Mouse (Mus musculus) midbrain, postnatal 0 days (tissue): ENCODE measurements around the gene Tdrd12. TPM values are rescaled to one million over a fixed set of nuclear protein-coding genes. Genes with fewer than 3 reads are reported as not detected.

ENCODE experiments used
- ATAC-seq: fragments of 200-750 bp; cut with Nextera tagmentation; 2 replicates; pipeline ENCODE4 v1.8.0; 2017; ENCODE audit warnings: moderate number of reproducible peaks, mild to moderate bottlenecking, moderate TSS enrichment, moderate library complexity; ENCODE audit not compliant: low FRiP score
- DNase-seq: peaks from one replicate; pipeline ENCODE4 v3.0.0-alpha.2; 2015; ENCODE audit warnings: low spot score
- H3K27ac ChIP-seq: fragments of 300-500 bp; sonication (generic); 2 replicates; pipeline ENCODE4 v1.5.1; 2014; ENCODE audit warnings: low read depth, mild to moderate bottlenecking, low read length, mixed read lengths
- H3K27me3 ChIP-seq: fragments of 300-500 bp; sonication (generic); 2 replicates; pipeline ENCODE4 v1.6.1; 2014; ENCODE audit warnings: low read length, control low read depth, mixed read lengths; ENCODE audit not compliant: insufficient read depth
- H3K36me3 ChIP-seq: fragments of 300-500 bp; sonication (generic); 2 replicates; pipeline ENCODE4 v1.6.1; 2014; ENCODE audit warnings: low read length, control low read depth, mixed read lengths; ENCODE audit not compliant: insufficient read depth
- H3K4me1 ChIP-seq: fragments of 300-500 bp; sonication (generic); 2 replicates; pipeline ENCODE4 v1.6.1; 2014; ENCODE audit warnings: mild to moderate bottlenecking, control low read depth, antibody characterized with exemption, low read length, mixed read lengths; ENCODE audit not compliant: insufficient read depth
- H3K4me2 ChIP-seq: fragments of 300-500 bp; sonication (generic); 2 replicates; pipeline ENCODE4 v1.6.1; 2014; ENCODE audit warnings: low read depth, mild to moderate bottlenecking, low read length, mixed read lengths; ENCODE audit not compliant: poor library complexity, severe bottlenecking
- H3K4me3 ChIP-seq: fragments of 300-500 bp; sonication (generic); 2 replicates; pipeline ENCODE4 v1.5.1; 2014; ENCODE audit warnings: low read depth, mild to moderate bottlenecking, low read length, moderate library complexity
- H3K9ac ChIP-seq: fragments of 300-500 bp; sonication (generic); replicated peaks from 2 replicates; pipeline ENCODE4 v1.6.1; 2014; ENCODE audit warnings: mild to moderate bottlenecking, low read length, moderate library complexity, mixed read lengths; ENCODE audit not compliant: poor library complexity, severe bottlenecking
- H3K9me3 ChIP-seq: fragments of 300-500 bp; sonication (generic); 2 replicates; pipeline ENCODE4 v1.6.1; 2016; ENCODE audit warnings: low read length, control low read depth
- CTCF ChIP-seq: IDR thresholded peaks from 2 replicates; pipeline ENCODE4 v1.5.1; 2016; ENCODE audit warnings: antibody characterized with exemption, mild to moderate bottlenecking
- WGBS: fragments of 180-500 bp; shearing (Covaris S2); extraction: QIAGEN DNeasy Blood & Tissue Kit; methylation state at CpG from one replicate; pipeline ENCODE4 v1.1.7; 2014; 5-methylcytosine and 5-hydroxymethylcytosine counted together
- polyA plus RNA-seq: library from polyadenylated mRNA; unstranded; fragments of >200 nt; fragmentation: Nextera tagmentation; extraction: Ambion mirVana; gene quantifications from 2 replicates; pipeline ENCODE4 v1.2.1, GENCODE M21; 2015
- total RNA-seq: library from RNA; depleted of rRNA; stranded (reverse); fragments of >200 nt; gene quantifications from 2 replicates; pipeline ENCODE4 v1.2.3, GENCODE M21; 2014; rRNA removed

The Tdrd12 gene
- total and polyA plus RNA-seq, 2 experiments from 2014 or later, result 0.38 to 0.58 TPM

DNA sequence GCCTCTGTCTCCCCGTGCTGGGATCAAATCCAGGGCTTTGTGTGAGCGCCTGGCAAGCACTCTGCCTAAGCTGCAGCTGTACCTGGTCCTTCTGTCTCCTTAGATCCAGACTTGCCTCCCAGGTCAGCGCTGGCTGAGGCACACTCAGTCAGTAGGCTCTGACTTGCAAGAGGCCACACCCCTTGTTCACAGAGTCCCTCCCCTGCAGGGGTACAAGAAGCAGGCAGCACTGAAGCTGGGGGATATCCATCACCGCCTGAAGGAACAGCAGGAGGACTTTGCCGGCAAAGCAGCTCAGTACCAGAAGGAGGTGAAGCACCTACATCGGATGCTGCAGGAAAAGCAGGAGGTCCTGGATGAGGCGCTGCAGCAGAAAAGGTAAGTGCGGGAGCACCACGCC is 102.3 kb downstream of the Tdrd12 start:
- no peak for TF ChIP-seq CTCF
- Histone ChIP-seq H3K36me3 (peaks cover 49% of the 10 kb centered on the region), H3K4me2 (no peak overlapping the region), H3K9me3 (no peaks in the 10 kb centered on the region), H3K9ac (no peak overlapping the region), H3K27ac (no peak overlapping the region), H3K4me1 (no peaks in the 10 kb centered on the region), H3K27me3 (no peaks in the 10 kb centered on the region), H3K4me3 (no peak overlapping the region)
- DNase-seq (no peak), ATAC-seq (no peak)
- WGBS, result 82% methylated on average over 9 of the region's 9 CpGs

DNA sequence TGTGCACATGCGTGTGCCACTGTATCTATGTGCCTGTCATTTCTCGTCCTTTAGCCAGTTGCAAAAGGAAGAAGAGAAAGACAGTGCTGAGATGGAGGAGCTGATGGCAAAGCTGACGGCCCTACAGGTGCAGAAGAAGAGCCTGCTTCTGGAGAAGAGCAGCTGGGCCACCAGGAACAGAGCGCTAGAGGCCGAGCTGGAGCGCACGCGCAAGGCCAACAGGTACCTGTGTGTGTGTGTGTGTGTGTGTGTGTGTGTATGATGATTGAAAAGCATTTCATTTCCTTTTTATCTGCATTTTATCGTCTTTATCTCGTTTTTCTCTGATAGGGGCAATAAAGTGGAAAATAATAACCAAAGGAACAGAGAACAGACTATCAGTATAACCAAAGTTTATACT is 109.4 kb downstream of the Tdrd12 start:
- 94% methylated on average over 10 of the region's 10 CpGs for WGBS

DNA sequence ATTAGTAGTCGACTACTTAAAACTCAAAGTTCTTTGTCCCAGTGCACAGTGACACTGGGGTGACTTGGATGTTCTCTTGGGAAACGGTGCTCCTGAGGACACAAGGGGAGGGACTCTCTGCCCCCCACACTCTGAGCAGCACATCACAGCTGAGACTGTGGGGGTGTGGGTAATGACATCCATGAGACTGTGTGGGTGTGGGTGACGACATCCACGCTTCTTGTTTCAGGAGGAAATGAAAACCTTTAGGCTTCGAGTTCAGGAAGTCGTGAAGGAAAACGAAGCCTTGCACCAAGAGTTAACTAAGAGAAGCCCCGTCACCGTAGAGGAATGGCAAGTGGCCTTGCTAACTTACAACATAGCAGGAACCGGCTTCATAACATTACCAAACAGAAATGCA is 114.5 kb downstream of the Tdrd12 start:
- peaks cover 35% of the 10 kb centered on the region for H3K36me3 ChIP-seq
- WGBS, result 95% methylated on average over 10 of the region's 10 CpGs

More for the DNA sequence above, 109.4 kb downstream of the Tdrd12 start:
- Histone ChIP-seq H3K9me3 (no peaks in the 10 kb centered on the region), H3K4me3 (no peak overlapping the region), H3K27me3 (no peaks in the 10 kb centered on the region), H3K4me2 (no peak overlapping the region), H3K27ac (no peak overlapping the region), H3K36me3 (peaks cover 35% of the 10 kb centered on the region), H3K4me1 (no peaks in the 10 kb centered on the region), H3K9ac (no peak overlapping the region)
- DNase-seq (no peak), ATAC-seq (no peak)
- TF ChIP-seq CTCF, result no peak

More for the DNA sequence above, 114.5 kb downstream of the Tdrd12 start:
- Histone ChIP-seq H3K4me3 (no peak overlapping the region), H3K4me2 (no peak overlapping the region), H3K9me3 (no peaks in the 10 kb centered on the region), H3K27me3 (no peaks in the 10 kb centered on the region), H3K27ac (no peak overlapping the region), H3K4me1 (no peaks in the 10 kb centered on the region), H3K9ac (no peak overlapping the region)
- ATAC-seq (no peak), DNase-seq (no peak)
- no peak for TF ChIP-seq CTCF

Other genes starting within 250 kb of the Tdrd12 start
- 8.0 and 11.5 TPM in 2 replicates for gene Gpatch1, start 219.3 kb downstream of the Tdrd12 start, total RNA-seq
- 21.9 and 22.2 TPM in 2 replicates for gene Gpatch1, start 219.3 kb downstream of the Tdrd12 start, polyA plus RNA-seq
- gene Rhpn2, start 203.6 kb downstream of the Tdrd12 start, total RNA-seq, result 3.1 and 3.5 TPM in 2 replicates
- gene Rhpn2, start 203.6 kb downstream of the Tdrd12 start, polyA plus RNA-seq, result 1.7 and 1.9 TPM in 2 replicates
- gene Faap24, start 140.9 kb downstream of the Tdrd12 start, total RNA-seq, result 5.8 and 8.8 TPM in 2 replicates
- 10.4 and 11.5 TPM in 2 replicates for gene Faap24, start 140.9 kb downstream of the Tdrd12 start, polyA plus RNA-seq
- 7.7 and 15.1 TPM in 2 replicates for gene Cep89, start 140.7 kb downstream of the Tdrd12 start, total RNA-seq
- 27.5 and 27.6 TPM in 2 replicates for gene Cep89, start 140.7 kb downstream of the Tdrd12 start, polyA plus RNA-seq
- not detected in 2 replicates for gene Slc7a9, start 88.9 kb downstream of the Tdrd12 start, total RNA-seq
- 0.59 TPM in 1 of 2 replicates, not detected in the other for gene Slc7a9, start 88.9 kb downstream of the Tdrd12 start, polyA plus RNA-seq
- 49.3 and 57.7 TPM in 2 replicates for gene Nudt19, start 18.6 kb upstream of the Tdrd12 start, total RNA-seq
- 128 and 141 TPM in 2 replicates for gene Nudt19, start 18.6 kb upstream of the Tdrd12 start, polyA plus RNA-seq
- gene Rgs9bp, start 47.8 kb upstream of the Tdrd12 start, total RNA-seq, result 0.11 and 0.24 TPM in 2 replicates
- gene Rgs9bp, start 47.8 kb upstream of the Tdrd12 start, polyA plus RNA-seq, result 0.05 TPM in 1 of 2 replicates, not detected in the other
- 17.9 and 24.7 TPM in 2 replicates for gene Ankrd27, start 48.5 kb upstream of the Tdrd12 start, total RNA-seq
- gene Ankrd27, start 48.5 kb upstream of the Tdrd12 start, polyA plus RNA-seq, result 11.4 and 11.9 TPM in 2 replicates
- 53.3 and 78.3 TPM in 2 replicates for gene Pdcd5, start 109.8 kb upstream of the Tdrd12 start, total RNA-seq
- gene Pdcd5, start 109.8 kb upstream of the Tdrd12 start, polyA plus RNA-seq, result 255 and 280 TPM in 2 replicates
- gene Dpy19l3, start 216.7 kb upstream of the Tdrd12 start, total RNA-seq, result 26.9 and 52.7 TPM in 2 replicates
- 33.9 and 36.9 TPM in 2 replicates for gene Dpy19l3, start 216.7 kb upstream of the Tdrd12 start, polyA plus RNA-seq